Mouse (Mus musculus) MEL (cell line): ENCODE data around the gene Tpra1. TPM values are rescaled to one million over a fixed set of nuclear protein-coding genes. Genes with fewer than 3 reads are reported as not detected.

Experiments
- DNase-seq: peaks from one replicate; pipeline ENCODE4 v3.0.0; 2011; ENCODE audit warnings: low read depth, low spot score
- H3K27ac ChIP-seq: 2 replicates; pipeline ENCODE4 v1.5.1; 2012; ENCODE audit warnings: low read depth, mild to moderate bottlenecking, control low read depth, low read length, moderate library complexity; ENCODE audit not compliant: control insufficient read depth
- H3K27me3 ChIP-seq, 2 experiments: fragments of 150-350 bp in 1 of 2; sonication (generic) in 1 of 2; 2 replicates each; pipeline ENCODE4 v1.6.1; 2012; ENCODE audit warnings: low read length in 2 of 2, mild to moderate bottlenecking in 2 of 2, improper control_type of control experiment in 1 of 2, moderate library complexity in 1 of 2; ENCODE audit not compliant: insufficient read depth in 2 of 2, control insufficient read depth in 1 of 2
- H3K36me3 ChIP-seq, 2 experiments: 2 replicates each; pipeline ENCODE4 v1.6.1; 2012 to 2014; ENCODE audit warnings: low read length in 2 of 2, improper control_type of control experiment in 1 of 2, inconsistent platforms in 1 of 2, mild to moderate bottlenecking in 1 of 2; ENCODE audit not compliant: insufficient read depth in 2 of 2, control insufficient read depth in 1 of 2
- H3K4me1 ChIP-seq, 2 experiments: fragments of 150-350 bp in 1 of 2; sonication (generic) in 1 of 2; 2 replicates each; pipeline ENCODE4 v1.6.1; 2012; ENCODE audit warnings: low read length in 2 of 2, improper control_type of control experiment in 1 of 2, mild to moderate bottlenecking in 1 of 2; ENCODE audit not compliant: insufficient read depth in 2 of 2, control insufficient read depth in 1 of 2
- H3K4me3 ChIP-seq, 2 experiments: fragments of 150-350 bp in 1 of 2; sonication (generic) in 1 of 2; 2 replicates each; pipeline ENCODE4 v1.5.1; 2012; ENCODE audit warnings: low read depth in 2 of 2, low read length in 2 of 2, mild to moderate bottlenecking in 2 of 2, moderate library complexity in 2 of 2, control low read depth in 1 of 2, improper control_type of control experiment in 1 of 2; ENCODE audit not compliant: control insufficient read depth in 1 of 2, insufficient read depth in 1 of 2
- H3K79me2 ChIP-seq: 2 replicates; pipeline ENCODE4 v1.6.1; 2012; ENCODE audit warnings: mild to moderate bottlenecking, low read length, moderate library complexity; ENCODE audit not compliant: control insufficient read depth, poor library complexity, insufficient read depth
- H3K9ac ChIP-seq: 2 replicates; pipeline ENCODE4 v1.6.1; 2012; ENCODE audit warnings: low read depth, mild to moderate bottlenecking, control low read depth, low read length, moderate library complexity; ENCODE audit not compliant: control insufficient read depth, poor library complexity, severe bottlenecking
- H3K9me3 ChIP-seq: fragments of 150-350 bp; sonication (generic); replicated peaks from 2 replicates; pipeline ENCODE4 v1.6.1; 2012; ENCODE audit warnings: mild to moderate bottlenecking, low read length, improper control_type of control experiment, moderate library complexity; ENCODE audit not compliant: insufficient read depth
- CHD1 ChIP-seq: IDR thresholded peaks from 2 replicates; pipeline ENCODE4 v1.6.1; 2012; ENCODE audit warnings: low read depth, mild to moderate bottlenecking, inconsistent platforms, low read length, improper control_type of control experiment
- CTCF ChIP-seq, 3 experiments: IDR thresholded peaks in 2 of 3; conservative IDR thresholded peaks in 1 of 3; 2 replicates each; pipeline ENCODE4 v1.5.1; 2011 to 2012; ENCODE audit warnings: low read length in 3 of 3, low read depth in 2 of 3, mild to moderate bottlenecking in 2 of 3, improper control_type of control experiment in 1 of 3, inconsistent platforms in 1 of 3, mixed read lengths in 1 of 3, moderate library complexity in 1 of 3; ENCODE audit not compliant: control insufficient read depth in 1 of 3, insufficient read depth in 1 of 3, poor library complexity in 1 of 3, severe bottlenecking in 1 of 3
- E2F4 ChIP-seq: IDR thresholded peaks from 2 replicates; pipeline ENCODE4 v1.6.1; 2011; ENCODE audit warnings: low read depth, low read length, improper control_type of control experiment, borderline replicate concordance
- EP300 ChIP-seq, 2 experiments: IDR thresholded peaks; 2 replicates each; pipeline ENCODE4 v1.6.1; 2011; ENCODE audit warnings: improper control_type of control experiment in 2 of 2, low read length in 2 of 2, low read depth in 1 of 2, mild to moderate bottlenecking in 1 of 2
- JUND ChIP-seq: IDR thresholded peaks from 2 replicates; pipeline ENCODE4 v1.6.1; 2011; ENCODE audit warnings: low read depth, mild to moderate bottlenecking, improper control_type of control experiment, low read length
- MAFK ChIP-seq: IDR thresholded peaks from 2 replicates; pipeline ENCODE4 v1.6.1; 2011; ENCODE audit warnings: low read depth, mild to moderate bottlenecking, low read length, improper control_type of control experiment, borderline replicate concordance
- MAZ ChIP-seq: IDR thresholded peaks from 2 replicates; pipeline ENCODE4 v1.6.1; 2012; ENCODE audit warnings: low read depth, mild to moderate bottlenecking, inconsistent platforms, low read length, improper control_type of control experiment
- MEF2A ChIP-seq: IDR thresholded peaks from 2 replicates; pipeline ENCODE4 v1.6.1; 2014; ENCODE audit warnings: low read depth, mild to moderate bottlenecking, inconsistent platforms, low read length, improper control_type of control experiment; ENCODE audit not compliant: poor library complexity, insufficient replicate concordance, severe bottlenecking; ENCODE audit errors: extremely low read depth
- MXI1 ChIP-seq: IDR thresholded peaks from 2 replicates; pipeline ENCODE4 v1.6.1; 2011; ENCODE audit warnings: mild to moderate bottlenecking, low read depth, low read length, improper control_type of control experiment
- MYB ChIP-seq: IDR thresholded peaks from 2 replicates; pipeline ENCODE4 v1.6.1; 2011; ENCODE audit warnings: mild to moderate bottlenecking, low read depth, low read length, improper control_type of control experiment
- MYC ChIP-seq: IDR thresholded peaks from 2 replicates; pipeline ENCODE4 v1.6.1; 2011; ENCODE audit warnings: low read depth, mild to moderate bottlenecking, low read length, improper control_type of control experiment, moderate library complexity
- NELFE ChIP-seq: IDR thresholded peaks from 2 replicates; pipeline ENCODE4 v1.6.1; 2011; ENCODE audit warnings: low read depth, low read length, improper control_type of control experiment
- NRF1 ChIP-seq: IDR thresholded peaks from 2 replicates; pipeline ENCODE4 v1.6.1; 2014; ENCODE audit warnings: low read depth, mild to moderate bottlenecking, inconsistent platforms, low read length, improper control_type of control experiment, moderate library complexity; ENCODE audit not compliant: poor library complexity, insufficient read depth, severe bottlenecking
- POLR2AphosphoS2 ChIP-seq: IDR thresholded peaks from 2 replicates; pipeline ENCODE4 v1.6.1; 2011; ENCODE audit warnings: low read length, improper control_type of control experiment
- POLR2AphosphoS5 ChIP-seq: IDR thresholded peaks from 2 replicates; pipeline ENCODE4 v1.6.1; 2012; ENCODE audit warnings: low read depth, borderline replicate concordance, mild to moderate bottlenecking, inconsistent platforms, low read length, moderate library complexity, mixed read lengths
- RAD21 ChIP-seq: IDR thresholded peaks from 2 replicates; pipeline ENCODE4 v1.6.1; 2011; ENCODE audit warnings: mild to moderate bottlenecking, low read depth, low read length, improper control_type of control experiment
- SIN3A ChIP-seq: IDR thresholded peaks from 2 replicates; pipeline ENCODE4 v1.6.1; 2012; ENCODE audit warnings: low read length, improper control_type of control experiment, inconsistent platforms
- SMC3 ChIP-seq: IDR thresholded peaks from 2 replicates; pipeline ENCODE4 v1.6.1; 2011; ENCODE audit warnings: low read depth, low read length, improper control_type of control experiment
- TBP ChIP-seq: IDR thresholded peaks from 2 replicates; pipeline ENCODE4 v1.8.0; 2011; ENCODE audit warnings: low read depth, low read length, improper control_type of control experiment
- TCF12 ChIP-seq: IDR thresholded peaks from 2 replicates; pipeline ENCODE4 v1.6.1; 2014; ENCODE audit warnings: low read depth, mild to moderate bottlenecking, inconsistent platforms, low read length, improper control_type of control experiment, moderate library complexity
- UBTF ChIP-seq: IDR thresholded peaks from 2 replicates; pipeline ENCODE4 v1.6.1; 2012; ENCODE audit warnings: low read depth, mild to moderate bottlenecking, inconsistent platforms, low read length, improper control_type of control experiment, moderate library complexity, borderline replicate concordance; ENCODE audit not compliant: insufficient read depth
- USF1 ChIP-seq: IDR thresholded peaks from 2 replicates; pipeline ENCODE4 v1.6.1; 2014; ENCODE audit warnings: low read depth, mild to moderate bottlenecking, inconsistent platforms, low read length, improper control_type of control experiment, moderate library complexity
- USF2 ChIP-seq, 2 experiments: IDR thresholded peaks; 2 replicates each; pipeline ENCODE4 v1.6.1; 2011 to 2012; ENCODE audit warnings: improper control_type of control experiment in 2 of 2, low read length in 2 of 2, borderline replicate concordance in 1 of 2, inconsistent platforms in 1 of 2, low read depth in 1 of 2, mild to moderate bottlenecking in 1 of 2; ENCODE audit not compliant: insufficient read depth in 1 of 2
- ZKSCAN1 ChIP-seq: IDR thresholded peaks from 2 replicates; pipeline ENCODE4 v1.6.1; 2012; ENCODE audit warnings: low read depth, mild to moderate bottlenecking, inconsistent platforms, low read length, improper control_type of control experiment, moderate library complexity
- ZMIZ1 ChIP-seq: IDR thresholded peaks from 2 replicates; pipeline ENCODE4 v1.6.1; 2012; ENCODE audit warnings: low read depth, mild to moderate bottlenecking, inconsistent platforms, low read length, improper control_type of control experiment, moderate library complexity
- ZNF384 ChIP-seq: IDR thresholded peaks from 2 replicates; pipeline ENCODE4 v1.6.1; 2012; ENCODE audit warnings: low read depth, mild to moderate bottlenecking, inconsistent platforms, low read length, improper control_type of control experiment
- polyA plus RNA-seq, 2 experiments: library from polyadenylated mRNA; stranded (reverse) in 1 of 2; unstranded in 1 of 2; fragments of >175 nt in 1 of 2; fragments of >200 nt in 1 of 2; gene quantifications; 2 replicates each; pipeline versions ENCODE4 v1.2.1 to v1.2.4; 2012; ENCODE audit warnings: low replicate concordance in 2 of 2, low read depth in 1 of 2; ENCODE audit not compliant: insufficient read length in 2 of 2, insufficient read depth in 1 of 2, missing spikeins in 1 of 2
- total RNA-seq: library from RNA; depleted of rRNA; stranded (reverse); fragments of 300-350 nt; gene quantifications from 2 replicates; pipeline ENCODE4 v1.2.3, GENCODE M21; 2012

Tpra1 gene
- total and polyA plus RNA-seq, 3 experiments, result 22.9 to 42.4 TPM; not detected in 1

GRCm38 (mm10) chr6:88929451-88929850 lies 27.4 kb downstream of the Tpra1 start:
- Histone ChIP-seq H3K36me3 (no peaks in the 10 kb centered on the region), H3K4me1 (no peaks in the 10 kb centered on the region), H3K27ac (no peak overlapping the region), H3K79me2 (no peaks in the 10 kb centered on the region), H3K4me3 (no peak overlapping the region), H3K9ac (no peak overlapping the region), H3K9me3 (no peaks in the 10 kb centered on the region), H3K27me3 (peaks cover 0 to 1% of the 10 kb centered on the region in 2 experiments; a peak in 2 of 4 replicates)
- TF ChIP-seq ZMIZ1 (no peak), MAZ (no peak), NRF1 (no peak), MXI1 (no peak), POLR2AphosphoS2 (no peak), MYB (no peak), CHD1 (no peak), EP300 (IDR thresholded peaks at IDR 0.05; ENCODE audit: low read depth in 1 of 2, low read length in 2 of 2) (no peak), UBTF (no peak), MAFK (no peak), E2F4 (no peak), ZKSCAN1 (no peak), NELFE (no peak), ZNF384 (no peak), CTCF (IDR thresholded peaks at IDR 0.05 in 2 of 3, conservative IDR thresholded peaks at IDR 0.05 in 1 of 3; ENCODE audit: control insufficient read depth in 1 of 3, insufficient read depth in 1 of 3, low read depth in 2 of 3, low read length in 3 of 3, poor library complexity in 1 of 3, severe bottlenecking in 1 of 3) (no peak), JUND (no peak), SMC3 (no peak), MEF2A (no peak), SIN3A (no peak)
- no peak for DNase-seq

GRCm38 (mm10) chr6:88930049-88930448 lies 28.0 kb downstream of the Tpra1 start:
- no peak overlapping the region for H3K9ac ChIP-seq
- no peaks in the 10 kb centered on the region for H3K9me3 ChIP-seq
- no peak overlapping the region for H3K4me3 ChIP-seq
- DNase-seq, result no peak
- no peaks in the 10 kb centered on the region for H3K4me1 ChIP-seq
- H3K27ac ChIP-seq, result no peak overlapping the region
- TF ChIP-seq E2F4, result no peak
- no peak for TF ChIP-seq MYC
- no peak for TF ChIP-seq POLR2AphosphoS5
- TF ChIP-seq SIN3A, result no peak
- TF ChIP-seq TBP, result no peak
- TF ChIP-seq RAD21, result no peak
- no peak for TF ChIP-seq USF1
- no peak for TF ChIP-seq EP300 (IDR thresholded peaks at IDR 0.05; ENCODE audit: low read depth in 1 of 2, low read length in 2 of 2)
- no peak for TF ChIP-seq TCF12
- no peak for TF ChIP-seq NELFE
- TF ChIP-seq ZNF384, result no peak
- no peak for TF ChIP-seq USF2 (IDR thresholded peaks at IDR 0.05; ENCODE audit: borderline replicate concordance in 1 of 2, insufficient read depth in 1 of 2, low read depth in 1 of 2, low read length in 2 of 2)
- peaks cover 0 to 3% of the 10 kb centered on the region in 2 experiments; a peak in 2 of 4 replicates for H3K27me3 ChIP-seq
- no peaks in the 10 kb centered on the region for H3K79me2 ChIP-seq
- H3K36me3 ChIP-seq, result no peaks in the 10 kb centered on the region
